Mouse (Mus musculus) lung, embryonic 16.5 days (tissue): ENCODE data around the gene Tapbp. TPM values are rescaled to one million over a fixed set of nuclear protein-coding genes. Genes with fewer than 3 reads are reported as not detected.
"Not testable (repeated sequence)": the region's sequence is repeated elsewhere in the genome, so short reads cannot be mapped to it uniquely, and the experiment has no call there.

ENCODE experiments used
- ATAC-seq: fragments of 200-750 bp; cut with Nextera tagmentation; 2 replicates; pipeline ENCODE4 v1.8.0; 2017; ENCODE audit warnings: low read depth, mild to moderate bottlenecking, moderate library complexity
- H3K27ac ChIP-seq: fragments of 300-500 bp; sonication (generic); 2 replicates; pipeline ENCODE4 v1.5.1; 2014; ENCODE audit warnings: mild to moderate bottlenecking, control low read depth, low read length
- H3K27me3 ChIP-seq: fragments of 300-500 bp; sonication (generic); 2 replicates; pipeline ENCODE4 v1.6.1; 2014; ENCODE audit warnings: low read depth, low read length, mixed read lengths; ENCODE audit not compliant: control insufficient read depth, insufficient read depth
- H3K36me3 ChIP-seq: fragments of 300-500 bp; sonication (generic); 2 replicates; pipeline ENCODE4 v1.6.1; 2014; ENCODE audit warnings: low read length; ENCODE audit not compliant: control insufficient read depth, insufficient read depth
- H3K4me1 ChIP-seq: fragments of 300-500 bp; sonication (generic); replicated peaks from 2 replicates; pipeline ENCODE4 v1.6.1; 2014; ENCODE audit warnings: low read length, mixed read lengths; ENCODE audit not compliant: control insufficient read depth, insufficient read depth
- H3K4me2 ChIP-seq: fragments of 300-500 bp; sonication (generic); 2 replicates; pipeline ENCODE4 v1.6.1; 2014; ENCODE audit warnings: low read depth, low read length, control low read depth
- H3K4me3 ChIP-seq: fragments of 300-500 bp; sonication (generic); 2 replicates; pipeline ENCODE4 v1.5.1; 2014; ENCODE audit warnings: mild to moderate bottlenecking, low read length, control low read depth
- H3K9ac ChIP-seq: fragments of 300-500 bp; sonication (generic); 2 replicates; pipeline ENCODE4 v1.6.1; 2014; ENCODE audit warnings: low read length, control low read depth
- H3K9me3 ChIP-seq: fragments of 300-500 bp; sonication (generic); 2 replicates; pipeline ENCODE4 v1.6.1; 2016; ENCODE audit warnings: low read length; ENCODE audit not compliant: control insufficient read depth
- WGBS: fragments of 180-500 bp; shearing (Covaris S2); extraction: QIAGEN DNeasy Blood & Tissue Kit; methylation state at CpG from one replicate; pipeline ENCODE4 v1.1.7; 2014; 5-methylcytosine and 5-hydroxymethylcytosine counted together
- polyA plus RNA-seq: library from polyadenylated mRNA; unstranded; fragments of >200 nt; fragmentation: Nextera tagmentation; extraction: Ambion mirVana; gene quantifications from 2 replicates; pipeline ENCODE4 v1.2.1, GENCODE M21; 2015

Tapbp gene
- polyA plus RNA-seq, 1 experiment from 2014 or later = 57.7 TPM

- H3K4me2 ChIP-seq = no peak overlapping the region
- no peaks in the 10 kb centered on the region for H3K27me3 ChIP-seq
- no peaks in the 10 kb centered on the region for H3K9me3 ChIP-seq
- no peak overlapping the region for H3K4me3 ChIP-seq
- WGBS = 81% methylated on average over 22 of the region's 22 CpGs
- H3K4me1 ChIP-seq = peaks cover 25% of the 10 kb centered on the region
- peaks cover 28% of the 10 kb centered on the region for H3K36me3 ChIP-seq
- ATAC-seq = no peak
- no peak overlapping the region for H3K9ac ChIP-seq
- no peak overlapping the region for H3K27ac ChIP-seq
These were observed 32.6 kb downstream of the Tapbp start for GRCm38 (mm10) chr17:33948090-33948904.

- H3K4me2 ChIP-seq = no peak overlapping the region
- no peak for ATAC-seq
- no peak overlapping the region for H3K27ac ChIP-seq
- H3K36me3 ChIP-seq = peaks cover 27% of the 10 kb centered on the region
- no peaks in the 10 kb centered on the region for H3K9me3 ChIP-seq
- H3K27me3 ChIP-seq = no peaks in the 10 kb centered on the region
- peaks cover 32% of the 10 kb centered on the region for H3K4me1 ChIP-seq
- H3K4me3 ChIP-seq = no peak overlapping the region
- H3K9ac ChIP-seq = no peak overlapping the region
- WGBS = 86% methylated on average over 19 of the region's 19 CpGs
These were observed 33.3 kb downstream of the Tapbp start for GRCm38 (mm10) chr17:33948905-33949537.

GRCm38 (mm10) chr17:33950131-33950625, 34.5 kb downstream of the Tapbp start:
- H3K4me2 ChIP-seq = peak overlapping the region; percentile 80
- peak overlapping the region; percentile 50 for H3K4me3 ChIP-seq
- 70% methylated on average over 10 of the region's 10 CpGs for WGBS
- ATAC-seq = no peak
- peak overlapping the region; percentile 68; the same call in 1 of the 2 replicates for H3K9ac ChIP-seq
- no peaks in the 10 kb centered on the region for H3K9me3 ChIP-seq
- H3K36me3 ChIP-seq = peaks cover 24% of the 10 kb centered on the region
- H3K27ac ChIP-seq = no peak overlapping the region
- peaks cover 39% of the 10 kb centered on the region for H3K4me1 ChIP-seq
- H3K27me3 ChIP-seq = no peaks in the 10 kb centered on the region

GRCm38 (mm10) chr17:33951021-33951946, 35.6 kb downstream of the Tapbp start, which contains the start of gene B3galt4:
Gene B3galt4 (minus strand): TSS chr17:33951488.
- no peaks in the 10 kb centered on the region for H3K9me3 ChIP-seq
- H3K36me3 ChIP-seq = peaks cover 22% of the 10 kb centered on the region
- peak within 1 kb of the TSS; percentile 80 for H3K4me2 ChIP-seq
- no peaks in the 10 kb centered on the region for H3K27me3 ChIP-seq
- WGBS = under 1% methylated on average over 45 of the region's 45 CpGs
- peak within 1 kb of the TSS; percentile 68 for H3K9ac ChIP-seq
- peak within 1 kb of the TSS; percentile 92 for H3K27ac ChIP-seq
- ATAC-seq = peak; percentile 75
- peaks cover 39% of the 10 kb centered on the region for H3K4me1 ChIP-seq
- H3K4me3 ChIP-seq = peak within 1 kb of the TSS; percentile 50

- not testable (repeated sequence) for H3K9me3 ChIP-seq, H3K27me3 ChIP-seq, H3K9ac ChIP-seq, H3K4me3 ChIP-seq, ATAC-seq, H3K27ac ChIP-seq
- peak overlapping the region; percentile 80 for H3K4me2 ChIP-seq
- 75% methylated on average over 13 of the region's 13 CpGs for WGBS
- H3K4me1 ChIP-seq = peaks cover 44% of the 10 kb centered on the region
- peaks cover 18% of the 10 kb centered on the region for H3K36me3 ChIP-seq
These were observed 36.3 kb downstream of the Tapbp start for GRCm38 (mm10) chr17:33952015-33952414.

GRCm38 (mm10) chr17:33952879-33953278, 37.2 kb downstream of the Tapbp start:
- ATAC-seq = no peak
- H3K4me1 ChIP-seq = peaks cover 44% of the 10 kb centered on the region
- no peak overlapping the region for H3K27ac ChIP-seq
- H3K4me2 ChIP-seq = peak overlapping the region; percentile 5; the same call in 1 of the 2 replicates
- H3K9me3 ChIP-seq = no peaks in the 10 kb centered on the region
- no peaks in the 10 kb centered on the region for H3K27me3 ChIP-seq
- peaks cover 18% of the 10 kb centered on the region for H3K36me3 ChIP-seq
- WGBS = 63% methylated on average over 4 of the region's 4 CpGs
- no peak overlapping the region for H3K4me3 ChIP-seq
- H3K9ac ChIP-seq = no peak overlapping the region

- H3K27me3 ChIP-seq = no peaks in the 10 kb centered on the region
- H3K9me3 ChIP-seq = no peaks in the 10 kb centered on the region
- WGBS = 73% methylated on average over 3 of the region's 3 CpGs
- H3K4me1 ChIP-seq = peaks cover 44% of the 10 kb centered on the region
- H3K9ac ChIP-seq = peak overlapping the region; percentile 99; the same call in 1 of the 2 replicates
- no peak overlapping the region; the same call in 1 of the 2 replicates for H3K4me2 ChIP-seq
- no peak overlapping the region for H3K27ac ChIP-seq
- H3K4me3 ChIP-seq = no peak overlapping the region
- ATAC-seq = no peak
- H3K36me3 ChIP-seq = peaks cover 18% of the 10 kb centered on the region
These were observed 37.6 kb downstream of the Tapbp start for GRCm38 (mm10) chr17:33953310-33953709.

GRCm38 (mm10) chr17:33953961-33954565, 38.4 kb downstream of the Tapbp start:
- WGBS = 36% methylated on average over 5 of the region's 5 CpGs
- H3K27me3 ChIP-seq = no peaks in the 10 kb centered on the region
- H3K27ac ChIP-seq = peak overlapping the region; percentile 24; the same call in 1 of the 2 replicates
- H3K4me1 ChIP-seq = peaks cover 44% of the 10 kb centered on the region
- H3K4me3 ChIP-seq = peak overlapping the region; percentile 95
- H3K9ac ChIP-seq = peak overlapping the region; percentile 99
- H3K36me3 ChIP-seq = peaks cover 21% of the 10 kb centered on the region
- H3K4me2 ChIP-seq = peak overlapping the region; percentile 99
- no peaks in the 10 kb centered on the region for H3K9me3 ChIP-seq
- ATAC-seq = no peak
